Mouse (Mus musculus) intestine, embryonic 15.5 days (tissue): ENCODE results near the gene Mef2b. TPM values are rescaled to one million over a fixed set of nuclear protein-coding genes. Genes with fewer than 3 reads are reported as not detected.
"Not testable (repeated sequence)": the region's sequence is repeated elsewhere in the genome, so short reads cannot be mapped to it uniquely, and the experiment has no call there.

Source experiments
- ATAC-seq: fragments of 200-750 bp; cut with Nextera tagmentation; 2 replicates; pipeline ENCODE4 v1.8.0; 2017; ENCODE audit warnings: moderate TSS enrichment, moderate library complexity
- H3K27ac ChIP-seq: fragments of 300-500 bp; sonication (generic); 2 replicates; pipeline ENCODE4 v1.5.1; 2015; ENCODE audit warnings: mild to moderate bottlenecking, inconsistent platforms
- H3K27me3 ChIP-seq: fragments of 300-500 bp; sonication (generic); replicated peaks from 2 replicates; pipeline ENCODE4 v1.6.1; 2015; ENCODE audit warnings: inconsistent platforms
- H3K36me3 ChIP-seq: fragments of 300-500 bp; sonication (generic); 2 replicates; pipeline ENCODE4 v1.6.1; 2015; ENCODE audit warnings: inconsistent platforms
- H3K4me1 ChIP-seq: fragments of 300-500 bp; sonication (generic); replicated peaks from 2 replicates; pipeline ENCODE4 v1.6.1; 2015; ENCODE audit warnings: inconsistent platforms
- H3K4me2 ChIP-seq: fragments of 300-500 bp; sonication (generic); replicated peaks from 2 replicates; pipeline ENCODE4 v1.6.1; 2015; ENCODE audit warnings: mild to moderate bottlenecking, inconsistent platforms
- H3K4me3 ChIP-seq: fragments of 300-500 bp; sonication (generic); replicated peaks from 2 replicates; pipeline ENCODE4 v1.5.1; 2015; ENCODE audit warnings: inconsistent platforms
- H3K9ac ChIP-seq: fragments of 300-500 bp; sonication (generic); 2 replicates; pipeline ENCODE4 v1.6.1; 2015; ENCODE audit warnings: inconsistent platforms
- H3K9me3 ChIP-seq: fragments of 300-500 bp; sonication (generic); 2 replicates; pipeline ENCODE4 v1.6.1; 2016; ENCODE audit warnings: inconsistent platforms
- WGBS: fragments of 180-500 bp; shearing (Covaris S2); methylation state at CpG from one replicate; pipeline ENCODE4 v1.1.7; 2015; 5-methylcytosine and 5-hydroxymethylcytosine counted together
- polyA plus RNA-seq: library from polyadenylated mRNA; unstranded; fragments of >200 nt; fragmentation: Nextera tagmentation; extraction: Ambion mirVana; gene quantifications from 2 replicates; pipeline ENCODE4 v1.2.1, GENCODE M21; 2015

Gene Mef2b
- polyA plus RNA-seq, 1 experiment from 2014 or later: 0.11 TPM

DNA sequence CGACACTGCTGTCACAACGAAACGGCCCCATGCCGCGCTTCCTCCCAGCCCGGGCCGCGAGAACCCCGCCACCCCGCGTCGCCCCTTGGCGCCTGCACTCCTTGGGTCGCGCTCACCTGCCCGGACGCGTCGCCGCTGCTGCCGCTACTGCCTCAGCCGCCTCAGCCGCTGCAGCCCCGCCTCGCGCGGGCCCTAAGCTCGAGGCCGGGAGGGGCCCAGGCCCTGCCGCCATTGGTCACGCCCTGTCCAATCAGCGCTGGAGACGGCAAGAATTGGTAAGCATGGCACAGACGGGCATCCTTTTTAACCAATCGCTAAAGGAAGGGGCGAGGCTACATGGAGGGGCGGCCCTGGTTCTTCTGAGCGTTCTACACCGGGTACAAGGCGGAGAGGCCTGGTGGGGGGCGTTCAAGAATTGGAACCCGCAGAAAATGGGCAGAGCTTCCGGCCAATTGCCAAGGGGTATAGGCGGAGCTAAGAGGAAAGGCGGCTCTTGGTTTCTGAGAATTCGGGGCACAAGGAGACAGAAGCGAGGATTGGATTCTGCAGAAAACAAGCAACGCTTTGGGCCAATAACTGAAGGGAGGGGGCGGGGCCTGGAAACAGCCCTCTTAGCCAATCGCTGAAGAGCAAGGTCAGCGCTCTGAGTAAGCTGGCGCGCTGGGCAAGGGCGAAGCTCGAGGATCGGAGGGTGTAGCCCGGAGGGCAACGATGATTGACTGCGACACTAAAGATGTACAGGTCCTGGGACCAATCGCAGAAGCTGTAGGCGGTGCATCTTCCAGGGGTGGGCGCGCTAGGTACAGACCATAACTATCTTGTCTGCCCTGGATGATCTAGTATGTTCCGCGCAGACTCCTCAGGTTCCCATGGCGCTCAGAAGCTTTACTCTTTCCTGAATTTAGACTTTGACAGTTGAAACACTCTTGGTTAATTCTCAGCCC is 72.9 kb downstream of the Mef2b start, which contains the start of gene Slc25a42:
Gene Slc25a42, minus strand, starts transcription at position 194 of the 944 bp plus-strand sequence.
- Histone ChIP-seq H3K27me3 (no peaks in the 10 kb centered on the region), H3K27ac (peak within 1 kb of the TSS; percentile 29; the same call in 1 of the 2 replicates), H3K9me3 (no peaks in the 10 kb centered on the region), H3K4me2 (peak within 1 kb of the TSS; percentile 99), H3K9ac (peak within 1 kb of the TSS; percentile 59), H3K4me1 (peaks cover 11% of the 10 kb centered on the region), H3K4me3 (peak within 1 kb of the TSS; percentile 59), H3K36me3 (no peaks in the 10 kb centered on the region)
- peak; percentile 98 for ATAC-seq
- WGBS: under 1% methylated on average over 66 of the region's 66 CpGs

- ATAC-seq: no peak
- Histone ChIP-seq H3K4me2 (no peak overlapping the region), H3K27me3 (no peaks in the 10 kb centered on the region), H3K9me3 (no peaks in the 10 kb centered on the region), H3K36me3 (no peaks in the 10 kb centered on the region), H3K27ac (no peak overlapping the region), H3K9ac (no peak overlapping the region), H3K4me3 (no peak overlapping the region), H3K4me1 (peaks cover 11% of the 10 kb centered on the region)
- WGBS: 68% methylated on average over 3 of the region's 3 CpGs
Measured at GRCm38 (mm10) chr8:70214411-70214810, 74.9 kb downstream of the Mef2b start.

- no peak overlapping the region for H3K4me2 ChIP-seq
- 75% methylated on average over 5 of the region's 5 CpGs for WGBS
Measured at GRCm38 (mm10) chr8:70215092-70215491, 75.6 kb downstream of the Mef2b start.

DNA sequence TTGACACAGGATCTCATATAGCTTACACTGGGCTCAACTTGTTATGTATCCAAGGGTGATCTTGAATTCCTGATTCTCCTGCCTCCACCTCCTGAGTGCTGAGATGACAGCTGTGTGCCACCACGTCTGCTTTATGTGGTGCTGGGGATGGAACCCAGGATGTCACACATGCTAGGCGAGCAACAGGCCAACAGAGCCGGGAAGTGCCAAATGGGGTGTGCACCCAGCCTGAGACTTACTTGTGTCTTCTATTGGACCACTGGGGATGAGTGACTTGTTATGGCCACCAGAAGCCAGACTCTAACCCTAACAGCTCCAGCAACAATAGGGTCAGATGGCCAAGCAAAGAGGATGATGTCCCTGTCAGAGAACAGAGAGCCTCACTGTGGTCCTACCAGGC is 76.7 kb downstream of the Mef2b start:
- not testable (repeated sequence) for H3K9me3 ChIP-seq, H3K4me1 ChIP-seq, ATAC-seq, H3K27me3 ChIP-seq, H3K36me3 ChIP-seq, H3K4me2 ChIP-seq, H3K27ac ChIP-seq, H3K4me3 ChIP-seq, H3K9ac ChIP-seq
- 74% methylated on average over 3 of the region's 3 CpGs for WGBS

More at GRCm38 (mm10) chr8:70215092-70215491, 75.6 kb downstream of the Mef2b start:
- H3K36me3 ChIP-seq: no peaks in the 10 kb centered on the region
- no peak overlapping the region for H3K27ac ChIP-seq
- H3K9me3 ChIP-seq: no peaks in the 10 kb centered on the region
- H3K4me3 ChIP-seq: no peak overlapping the region
- no peaks in the 10 kb centered on the region for H3K27me3 ChIP-seq
- H3K9ac ChIP-seq: no peak overlapping the region
- ATAC-seq: no peak
- H3K4me1 ChIP-seq: peaks cover 11% of the 10 kb centered on the region

GRCm38 (mm10) chr8:70216566-70216965 is 77.1 kb downstream of the Mef2b start:
- no peaks in the 10 kb centered on the region for H3K9me3 ChIP-seq
- ATAC-seq: no peak
- no peak overlapping the region for H3K27ac ChIP-seq
- no peaks in the 10 kb centered on the region for H3K4me1 ChIP-seq
- no peak overlapping the region for H3K4me2 ChIP-seq
- 53% methylated on average over 1 of the region's 1 CpGs for WGBS
- H3K4me3 ChIP-seq: no peak overlapping the region
- H3K36me3 ChIP-seq: no peaks in the 10 kb centered on the region
- H3K9ac ChIP-seq: no peak overlapping the region
- no peaks in the 10 kb centered on the region for H3K27me3 ChIP-seq

Other genes starting within 250 kb of the Mef2b start
- gene Tssk6, start 237.5 kb upstream of the Mef2b start, polyA plus RNA-seq: 2.8 and 3.4 TPM in 2 replicates
- gene Ndufa13, start 237.2 kb upstream of the Mef2b start, polyA plus RNA-seq: 212 and 213 TPM in 2 replicates
- 3.9 and 4.2 TPM in 2 replicates for gene Yjefn3, start 237.0 kb upstream of the Mef2b start, polyA plus RNA-seq
- gene Gatad2a, start 143.3 kb upstream of the Mef2b start, polyA plus RNA-seq: 51.2 and 54.7 TPM in 2 replicates
- gene Mau2, start 97.0 kb upstream of the Mef2b start, polyA plus RNA-seq: 43.1 and 46.4 TPM in 2 replicates
- gene Sugp1, start 96.9 kb upstream of the Mef2b start, polyA plus RNA-seq: 36.3 and 37.5 TPM in 2 replicates
- 42.8 and 52.6 TPM in 2 replicates for gene Tm6sf2, start 66.8 kb upstream of the Mef2b start, polyA plus RNA-seq
- gene Hapln4, start 56.3 kb upstream of the Mef2b start, polyA plus RNA-seq: 0.06 and 0.11 TPM in 2 replicates
- gene Ncan, start 18.8 kb upstream of the Mef2b start, polyA plus RNA-seq: 1.6 and 1.7 TPM in 2 replicates
- gene Nr2c2ap, start 8.4 kb upstream of the Mef2b start, polyA plus RNA-seq: 47.4 and 48.9 TPM in 2 replicates
- 11.7 and 12.3 TPM in 2 replicates for gene Rfxank, start 557 bp upstream of the Mef2b start, polyA plus RNA-seq
- gene Borcs8, start 212 bp upstream of the Mef2b start, polyA plus RNA-seq: 34.6 and 40.1 TPM in 2 replicates
- gene Tmem161a, start 32.6 kb downstream of the Mef2b start, polyA plus RNA-seq: 55.7 and 64.3 TPM in 2 replicates
- gene Slc25a42, start 72.6 kb downstream of the Mef2b start, polyA plus RNA-seq: 5.8 and 6.0 TPM in 2 replicates
- gene Sugp2, start 94.5 kb downstream of the Mef2b start, polyA plus RNA-seq: 20.6 and 23.0 TPM in 2 replicates
- gene Armc6, start 94.8 kb downstream of the Mef2b start, polyA plus RNA-seq: 25.4 and 26.4 TPM in 2 replicates
- gene Homer3, start 143.1 kb downstream of the Mef2b start, polyA plus RNA-seq: 27.7 and 31.5 TPM in 2 replicates
- 45.8 and 52.7 TPM in 2 replicates for gene Ddx49, start 162.8 kb downstream of the Mef2b start, polyA plus RNA-seq
- gene Cope, start 162.8 kb downstream of the Mef2b start, polyA plus RNA-seq: 331 and 429 TPM in 2 replicates
- gene Cers1, start 176.1 kb downstream of the Mef2b start, polyA plus RNA-seq: 3.6 TPM in 2 replicates
- 0.38 and 1.4 TPM in 2 replicates for gene Gdf1, start 190.1 kb downstream of the Mef2b start, polyA plus RNA-seq
- 14.6 and 15.7 TPM in 2 replicates for gene Upf1, start 213.6 kb downstream of the Mef2b start, polyA plus RNA-seq
- gene Comp, start 233.8 kb downstream of the Mef2b start, polyA plus RNA-seq: 0.39 and 0.82 TPM in 2 replicates